Mouse (Mus musculus) small intestine, adult 2 months (tissue): ENCODE results near the gene Gm21637. TPM values are rescaled to one million over a fixed set of nuclear protein-coding genes. Genes with fewer than 3 reads are reported as not detected.
"Not testable (repeated sequence)": the region's sequence is repeated elsewhere in the genome, so short reads cannot be mapped to it uniquely, and the experiment has no call there.

Experiments
- H3K27ac ChIP-seq: fragments of 200-500 bp; 2 replicates; pipeline ENCODE4 v1.5.1; 2012; ENCODE audit warnings: low read depth, low read length, control low read depth, inconsistent platforms; ENCODE audit not compliant: insufficient read depth
- H3K27me3 ChIP-seq: fragments of 200-500 bp; 2 replicates; pipeline ENCODE4 v1.6.1; 2012; ENCODE audit warnings: mild to moderate bottlenecking, moderate library complexity, low read length, inconsistent platforms; ENCODE audit not compliant: control insufficient read depth, insufficient read depth
- H3K36me3 ChIP-seq: fragments of 200-500 bp; 2 replicates; pipeline ENCODE4 v1.6.1; 2012; ENCODE audit warnings: mild to moderate bottlenecking, low read length, control low read depth, inconsistent platforms; ENCODE audit not compliant: control insufficient read depth, insufficient read depth
- H3K4me1 ChIP-seq: fragments of 200-500 bp; 2 replicates; pipeline ENCODE4 v1.6.1; 2012; ENCODE audit warnings: low read length, inconsistent platforms, mixed read lengths; ENCODE audit not compliant: control insufficient read depth, insufficient read depth, insufficient read length
- H3K4me3 ChIP-seq: fragments of 200-500 bp; 2 replicates; pipeline ENCODE4 v1.5.1; 2012; ENCODE audit warnings: low read depth, mild to moderate bottlenecking, control low read depth, inconsistent platforms, low read length, moderate library complexity
- WGBS: fragments of 180-500 bp; shearing (Covaris S2); methylation state at CpG from one replicate; pipeline ENCODE4 v1.1.7; 2018; 5-methylcytosine and 5-hydroxymethylcytosine counted together
- polyA plus RNA-seq: library from polyadenylated mRNA; depleted of rRNA; stranded (reverse); fragments of >200 nt; gene quantifications from 2 replicates; pipeline ENCODE4 v1.2.3, GENCODE M21; 2012; rRNA removed

The Gm21637 gene
- polyA plus RNA-seq: not detected in 2 replicates

DNA sequence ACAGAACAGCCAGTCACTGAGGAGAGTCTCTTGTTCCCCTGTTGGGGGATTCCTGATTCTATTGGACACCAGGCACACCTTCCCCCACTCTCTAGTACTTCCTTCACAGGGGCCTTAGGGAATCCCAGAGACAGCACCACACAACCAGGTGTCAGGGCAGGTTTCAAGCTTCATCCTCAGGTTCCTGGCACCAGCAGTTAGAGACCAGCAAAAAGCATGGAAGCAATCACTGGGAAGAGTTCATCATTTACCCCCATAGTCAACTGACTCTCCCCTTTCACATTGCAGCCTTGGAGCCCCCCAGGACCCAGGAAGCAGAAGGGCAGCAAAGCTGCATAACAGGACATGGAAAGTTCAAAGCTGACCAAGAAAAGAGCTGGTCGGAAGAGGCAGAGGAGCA is at the start of gene Gm21637:
Gene Gm21637 (plus strand): TSS at position 301 of the 400 bp plus-strand sequence.
- not testable (repeated sequence) for H3K27me3 ChIP-seq, H3K4me1 ChIP-seq, H3K27ac ChIP-seq, H3K36me3 ChIP-seq, H3K4me3 ChIP-seq
- no CpG with 5 or more reads among the region's 1 CpGs for WGBS

Other genes with a start within 250 kb of the Gm21637 start
- gene Btbd35f25, start 244.9 kb upstream of the Gm21637 start, polyA plus RNA-seq: not detected in 2 replicates
- not detected in 2 replicates for gene Btbd35f22, start 85.8 kb downstream of the Gm21637 start, polyA plus RNA-seq